Mouse (Mus musculus): Measurements from ENCODE around the gene Trim10.

- TF ChIP-seq CTCF (IDR thresholded peaks at IDR 0.05; ENCODE audit: control insufficient read depth, insufficient read depth, insufficient replicate concordance, low read depth, low read length) (no peak), POLR2A (IDR thresholded peaks at IDR 0.05; ENCODE audit: control insufficient read depth, low read depth, low read length) (no peak)
Measured at GRCm38 (mm10) chr17:36839931-36840330, 29.4 kb upstream of the Trim10 start.

Data from testis, adult 2 months (tissue).